8 mouse cellular contexts compared by ENCODE assay signal in genomic region chr6:70709338-70710055, GRCm38 (mm10).
DNase-seq lines count a peak whose midpoint lies in the region; ATAC-seq lines count a peak whose summit lies in the region.

No protein-coding gene starts in this region.

- no peak overlapping the region for H3K4me3 ChIP-seq in embryonic facial prominence, embryonic 14.5 days (ENCODE audit: low read depth, low read length)

- no peaks in the 10 kb centered on the region for H3K4me1 ChIP-seq in embryonic facial prominence, embryonic 14.5 days (ENCODE audit: control insufficient read depth, insufficient read depth, low read length)

- DNase-seq in gastrocnemius, adult 18-20 months (ENCODE audit: low spot score) = peak; percentile 30
- DNase-seq in gastrocnemius, adult 8-10 months (ENCODE audit: low spot score in 2 of 2) = no peak
- DNase-seq in adrenal gland, postnatal 25 days = peak; percentile 17
- DNase-seq in embryonic facial prominence, embryonic 14.5 days (ENCODE audit: low spot score) = peak; percentile 59
- DNase-seq in heart, postnatal 4 days = peak; percentile 64
- DNase-seq in layer of hippocampus, postnatal 10 days (ENCODE audit: low spot score in 2 of 2) = peak; percentile 28 to 41
- peak; percentile 38 for DNase-seq in skeletal muscle tissue, adult 2 months (ENCODE audit: low read depth, low spot score)

- H3K36me3 ChIP-seq in embryonic facial prominence, embryonic 14.5 days (ENCODE audit: control insufficient read depth, insufficient read depth, low read length) = no peaks in the 10 kb centered on the region

- no peak overlapping the region for H3K9ac ChIP-seq in embryonic facial prominence, embryonic 14.5 days (ENCODE audit: low read depth, low read length)

- no peaks in the 10 kb centered on the region for H3K9me3 ChIP-seq in embryonic facial prominence, embryonic 14.5 days (ENCODE audit: control insufficient read depth, low read length)

- no peak overlapping the region for H3K27ac ChIP-seq in embryonic facial prominence, embryonic 14.5 days (replicated peaks; ENCODE audit: low read depth, low read length)

- 22% methylated on average over 7 of the region's 7 CpGs for WGBS in embryonic facial prominence, embryonic 14.5 days

- H3K4me2 ChIP-seq in embryonic facial prominence, embryonic 14.5 days (ENCODE audit: low read depth, low read length) = no peak overlapping the region

- ATAC-seq in embryonic facial prominence, embryonic 14.5 days (ENCODE audit: low read depth) = peak; percentile 72; the same call in 1 of the 2 replicates
- peak; percentile 72 for ATAC-seq in megakaryocyte, adult 5-6 weeks (ENCODE audit: poor library complexity, severe bottlenecking)

- H3K27me3 ChIP-seq in embryonic facial prominence, embryonic 14.5 days (replicated peaks; ENCODE audit: control insufficient read depth, insufficient read depth, low read length) = no peaks in the 10 kb centered on the region

Comparison
In these comparisons a context has a peak if more than half of its experiments do, and no peak if none do; other contexts are left out.
1. DNase-seq: peak in gastrocnemius, adult 18-20 months (single experiment), adrenal gland, postnatal 25 days (single experiment), embryonic facial prominence, embryonic 14.5 days (single experiment), heart, postnatal 4 days (single experiment), layer of hippocampus, postnatal 10 days (2 of 2) and skeletal muscle tissue, adult 2 months (single experiment); none in gastrocnemius, adult 8-10 months (0 of 2).